Mouse (Mus musculus) midbrain, embryonic 11.5 days (tissue): ENCODE results near the gene Inpp5e. TPM values are rescaled to one million over a fixed set of nuclear protein-coding genes. Genes with fewer than 3 reads are reported as not detected.
A peak's percentile ranks its signal among the peaks of the same experiment; 100 is the strongest.

Experiments used
- ATAC-seq: fragments of 200-750 bp; cut with Nextera tagmentation; 2 replicates; pipeline ENCODE4 v1.8.0; 2017; ENCODE audit warnings: moderate TSS enrichment, moderate library complexity; ENCODE audit not compliant: low FRiP score
- DNase-seq: peaks from one replicate; pipeline ENCODE4 v3.0.0; 2015; ENCODE audit warnings: low spot score; ENCODE audit errors: missing footprints
- H3K27ac ChIP-seq: fragments of 300-500 bp; sonication (generic); 2 replicates; pipeline ENCODE4 v1.5.1; 2014; ENCODE audit warnings: low read depth, low read length
- H3K27me3 ChIP-seq: fragments of 300-500 bp; sonication (generic); 2 replicates; pipeline ENCODE4 v1.6.1; 2014; ENCODE audit warnings: mild to moderate bottlenecking, low read length, moderate library complexity, mixed read lengths; ENCODE audit not compliant: control insufficient read depth, insufficient read depth
- H3K36me3 ChIP-seq: fragments of 300-500 bp; sonication (generic); 2 replicates; pipeline ENCODE4 v1.6.1; 2014; ENCODE audit warnings: mild to moderate bottlenecking, low read length, moderate library complexity, mixed read lengths; ENCODE audit not compliant: control insufficient read depth, insufficient read depth
- H3K4me1 ChIP-seq: fragments of 300-500 bp; sonication (generic); 2 replicates; pipeline ENCODE4 v1.6.1; 2014; ENCODE audit warnings: low read length; ENCODE audit not compliant: control insufficient read depth, insufficient read depth
- H3K4me2 ChIP-seq: fragments of 300-500 bp; sonication (generic); 2 replicates; pipeline ENCODE4 v1.6.1; 2014; ENCODE audit warnings: mild to moderate bottlenecking, moderate library complexity
- H3K4me3 ChIP-seq: fragments of 300-500 bp; sonication (generic); 2 replicates; pipeline ENCODE4 v1.5.1; 2014; ENCODE audit warnings: low read depth, low read length
- H3K9ac ChIP-seq: fragments of 300-500 bp; sonication (generic); 2 replicates; pipeline ENCODE4 v1.6.1; 2014; ENCODE audit warnings: low read length
- H3K9me3 ChIP-seq: fragments of 300-500 bp; sonication (generic); 2 replicates; pipeline ENCODE4 v1.6.1; 2016; ENCODE audit warnings: low read length; ENCODE audit not compliant: control insufficient read depth
- WGBS: fragments of 180-500 bp; shearing (Covaris S2); extraction: QIAGEN DNeasy Blood & Tissue Kit; methylation state at CpG from one replicate; pipeline ENCODE4 v1.1.7; 2014; 5-methylcytosine and 5-hydroxymethylcytosine counted together
- polyA plus RNA-seq: library from polyadenylated mRNA; unstranded; fragments of >200 nt; fragmentation: Nextera tagmentation; extraction: Ambion mirVana; gene quantifications from 2 replicates; pipeline ENCODE4 v1.2.1, GENCODE M21; 2014

Gene Inpp5e
- polyA plus RNA-seq, 1 experiment from 2014 or later: 23.3 TPM

DNA sequence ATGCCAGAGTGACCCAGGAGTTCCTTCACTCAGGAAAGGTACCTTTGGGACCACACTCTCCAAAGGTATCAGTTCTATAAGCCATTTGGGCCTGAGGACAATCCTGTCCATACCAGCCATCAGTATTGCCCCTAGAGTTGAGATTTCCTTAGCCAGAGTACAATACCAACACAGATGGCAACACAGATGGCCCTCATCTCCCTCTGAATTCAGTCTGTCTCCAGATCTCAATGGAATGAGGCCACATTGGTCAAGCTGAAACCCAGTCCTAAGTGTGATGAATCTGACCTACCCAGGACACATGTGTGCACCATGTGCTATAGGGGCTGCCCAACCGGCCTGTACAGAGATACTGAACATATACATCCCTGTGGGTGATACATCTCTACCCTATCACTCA lies 6.7 kb downstream of the Inpp5e start:
- WGBS: 100% methylated on average over 1 of the region's 1 CpGs

DNA sequence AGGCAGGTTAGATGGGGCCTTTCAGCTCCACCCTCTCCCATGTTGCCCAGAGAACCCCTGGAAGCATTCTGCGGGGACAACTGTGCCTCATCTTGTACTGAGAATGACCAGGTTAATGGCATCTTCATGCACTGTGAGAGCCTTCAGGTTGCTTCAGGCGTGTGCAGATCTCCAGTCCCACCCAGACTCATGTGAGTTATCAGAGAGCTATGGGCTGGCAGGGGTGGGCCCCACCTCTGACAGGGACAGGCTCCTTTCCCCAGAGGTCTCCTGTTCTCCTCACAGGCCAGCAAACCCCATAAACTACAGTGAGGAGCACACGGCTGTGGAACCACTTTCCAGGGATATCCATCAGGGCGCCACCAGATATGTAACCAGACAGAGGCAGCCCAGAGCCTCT lies 8.0 kb downstream of the Inpp5e start:
- Histone ChIP-seq H3K36me3 (peaks cover 29% of the 10 kb centered on the region), H3K27ac (no peak overlapping the region), H3K9me3 (no peaks in the 10 kb centered on the region), H3K27me3 (no peaks in the 10 kb centered on the region), H3K4me2 (no peak overlapping the region), H3K4me1 (peaks cover 5% of the 10 kb centered on the region), H3K9ac (no peak overlapping the region), H3K4me3 (no peak overlapping the region)
- DNase-seq (no peak), ATAC-seq (no peak)
- WGBS: 89% methylated on average over 4 of the region's 4 CpGs

More for the DNA sequence above, 6.7 kb downstream of the Inpp5e start:
- DNase-seq: no peak
- H3K27ac ChIP-seq: no peak overlapping the region
- no peak overlapping the region for H3K4me2 ChIP-seq
- H3K36me3 ChIP-seq: peaks cover 22% of the 10 kb centered on the region
- no peak overlapping the region for H3K4me3 ChIP-seq
- H3K27me3 ChIP-seq: no peaks in the 10 kb centered on the region
- no peaks in the 10 kb centered on the region for H3K9me3 ChIP-seq
- H3K4me1 ChIP-seq: peaks cover 13% of the 10 kb centered on the region
- H3K9ac ChIP-seq: no peak overlapping the region
- ATAC-seq: no peak

- H3K27ac ChIP-seq: no peak overlapping the region
- ATAC-seq (no peak), DNase-seq (peak; percentile 68)
- H3K4me1 ChIP-seq: no peaks in the 10 kb centered on the region
- no peaks in the 10 kb centered on the region for H3K27me3 ChIP-seq
- peaks cover 35% of the 10 kb centered on the region for H3K36me3 ChIP-seq
- H3K4me2 ChIP-seq: no peak overlapping the region
- H3K9ac ChIP-seq: no peak overlapping the region
- H3K4me3 ChIP-seq: no peak overlapping the region
- WGBS: 91% methylated on average over 5 of the region's 5 CpGs
- no peaks in the 10 kb centered on the region for H3K9me3 ChIP-seq
Observed at GRCm38 (mm10) chr2:26400296-26400695, 8.7 kb downstream of the Inpp5e start.

GRCm38 (mm10) chr2:26399647-26400046 lies 9.4 kb downstream of the Inpp5e start:
- Histone ChIP-seq H3K9ac (no peak overlapping the region), H3K4me2 (no peak overlapping the region), H3K36me3 (peaks cover 42% of the 10 kb centered on the region), H3K4me3 (no peak overlapping the region), H3K27ac (no peak overlapping the region), H3K27me3 (no peaks in the 10 kb centered on the region), H3K4me1 (no peaks in the 10 kb centered on the region), H3K9me3 (no peaks in the 10 kb centered on the region)
- DNase-seq: no peak
- WGBS: 91% methylated on average over 5 of the region's 5 CpGs
- no peak for ATAC-seq

- H3K27me3 ChIP-seq: no peaks in the 10 kb centered on the region
- H3K4me1 ChIP-seq: no peaks in the 10 kb centered on the region
- no peaks in the 10 kb centered on the region for H3K9me3 ChIP-seq
- no peak overlapping the region for H3K27ac ChIP-seq
- H3K36me3 ChIP-seq: peaks cover 46% of the 10 kb centered on the region
- H3K9ac ChIP-seq: no peak overlapping the region
- H3K4me3 ChIP-seq: no peak overlapping the region
- DNase-seq (no peak), ATAC-seq (no peak)
- H3K4me2 ChIP-seq: no peak overlapping the region
- WGBS: 92% methylated on average over 8 of the region's 8 CpGs
Observed at GRCm38 (mm10) chr2:26398978-26399377, 10.0 kb downstream of the Inpp5e start.

DNA sequence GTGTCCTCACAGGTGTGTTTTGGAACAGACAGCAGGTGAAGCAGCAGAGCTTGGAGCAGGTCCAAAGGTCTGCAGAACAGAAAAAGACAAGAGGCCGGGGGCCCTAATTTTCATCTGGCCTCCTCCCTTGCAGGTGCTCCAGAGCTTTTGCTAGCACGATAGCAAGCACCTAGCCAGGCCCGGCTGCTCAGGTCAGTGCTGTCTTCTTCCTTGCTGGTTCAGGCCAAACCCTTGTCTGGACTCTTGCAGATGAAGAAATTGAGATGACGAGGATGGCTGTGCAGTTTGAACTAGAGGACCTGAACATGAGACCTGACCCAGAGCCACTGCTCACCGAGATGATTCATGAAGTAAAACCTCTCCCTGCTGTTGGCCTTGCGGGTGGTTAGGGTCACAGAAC lies 17.4 kb downstream of the Inpp5e start:
- H3K27ac ChIP-seq: no peak overlapping the region
- H3K4me1 ChIP-seq: peaks cover 15% of the 10 kb centered on the region
- ATAC-seq (no peak), DNase-seq (no peak)
- H3K9ac ChIP-seq: no peak overlapping the region
- 92% methylated on average over 6 of the region's 6 CpGs for WGBS
- no peaks in the 10 kb centered on the region for H3K27me3 ChIP-seq
- H3K4me3 ChIP-seq: no peak overlapping the region
- no peak overlapping the region for H3K4me2 ChIP-seq
- H3K9me3 ChIP-seq: no peaks in the 10 kb centered on the region
- peaks cover 59% of the 10 kb centered on the region for H3K36me3 ChIP-seq

GRCm38 (mm10) chr2:26390954-26391353 lies 18.0 kb downstream of the Inpp5e start:
- Histone ChIP-seq H3K4me2 (no peak overlapping the region), H3K27me3 (no peaks in the 10 kb centered on the region), H3K27ac (no peak overlapping the region), H3K36me3 (peaks cover 57% of the 10 kb centered on the region), H3K9me3 (no peaks in the 10 kb centered on the region), H3K9ac (no peak overlapping the region), H3K4me1 (peaks cover 15% of the 10 kb centered on the region), H3K4me3 (no peak overlapping the region)
- DNase-seq: no peak
- WGBS: 93% methylated on average over 3 of the region's 3 CpGs
- ATAC-seq: no peak

DNA sequence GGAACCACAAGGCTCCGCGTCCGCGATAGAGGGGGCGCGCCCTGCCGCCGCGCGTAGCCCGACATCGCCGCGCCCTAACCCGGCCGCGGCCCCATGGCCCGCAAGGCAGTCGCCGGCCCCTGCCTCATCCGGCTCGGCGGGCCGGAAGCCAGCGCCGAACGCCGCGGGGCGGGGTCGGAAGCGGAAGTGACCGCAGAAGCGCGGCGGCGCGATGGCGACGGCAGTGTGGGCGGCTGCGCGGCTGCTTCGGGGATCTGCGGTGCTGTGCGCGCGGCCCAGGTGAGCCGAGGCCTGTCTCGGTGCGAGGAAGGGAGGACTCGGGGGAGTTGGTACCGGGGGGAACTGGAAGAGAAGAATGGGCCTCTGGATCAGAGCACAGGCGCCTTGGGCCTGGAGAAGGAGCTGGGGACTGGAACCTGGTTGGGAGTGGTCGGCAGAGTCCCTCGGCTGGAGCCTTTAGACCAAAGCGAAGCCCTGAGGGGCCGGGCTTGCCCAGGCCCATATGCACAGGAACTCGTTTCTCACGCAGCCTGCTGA lies 19.8 kb downstream of the Inpp5e start, which contains the start of the genes Entr1 and Pmpca:
Gene Entr1, minus strand, starts transcription at position 163 of the 537 bp plus-strand sequence.
Gene Pmpca, plus strand, starts transcription at position 186 of the 537 bp plus-strand sequence.
- peak within 1 kb of the TSS; percentile 92 for H3K9ac ChIP-seq
- H3K9me3 ChIP-seq: no peaks in the 10 kb centered on the region
- peak; percentile 93 for ATAC-seq
- peak within 1 kb of the TSS; percentile 95 for H3K4me2 ChIP-seq
- H3K27me3 ChIP-seq: no peaks in the 10 kb centered on the region
- peak within 1 kb of the TSS; percentile 99 for H3K4me3 ChIP-seq
- peak within 1 kb of the TSS; percentile 35; the same call in 1 of the 2 replicates for H3K27ac ChIP-seq
- DNase-seq: peak; percentile 99
- peaks cover 55% of the 10 kb centered on the region for H3K36me3 ChIP-seq
- H3K4me1 ChIP-seq: peaks cover 15% of the 10 kb centered on the region
- under 1% methylated on average over 50 of the region's 60 CpGs for WGBS

DNA sequence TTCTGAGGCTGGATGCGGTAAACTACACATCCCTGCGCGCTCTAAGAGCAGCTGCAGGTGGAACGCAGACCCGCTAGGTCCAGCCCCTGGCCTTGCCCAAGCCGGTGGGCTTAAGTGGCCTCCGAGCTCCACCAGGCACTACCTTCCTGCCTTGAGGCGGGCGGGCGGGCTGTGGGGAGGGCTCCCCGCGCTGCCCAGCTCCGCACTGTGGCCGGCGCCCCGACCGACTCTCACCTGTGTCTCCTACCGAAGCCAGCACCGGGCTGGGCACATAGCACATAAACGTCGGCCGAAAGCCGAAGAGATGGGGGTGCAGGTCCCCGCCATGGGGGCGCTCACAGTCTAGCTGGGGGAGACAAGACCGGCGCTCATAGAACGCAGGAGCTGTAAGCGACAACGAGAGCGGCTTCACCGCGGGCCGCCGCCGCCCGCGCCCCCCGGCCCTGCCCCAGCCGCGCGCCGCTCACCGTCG lies 20.3 kb downstream of the Inpp5e start:
- H3K36me3 ChIP-seq: peaks cover 58% of the 10 kb centered on the region
- ATAC-seq (peak; percentile 72), DNase-seq (peak; percentile 92)
- under 1% methylated on average over 36 of the region's 45 CpGs for WGBS
- H3K27ac ChIP-seq: peak overlapping the region; percentile 35; the same call in 1 of the 2 replicates
- peaks cover 15% of the 10 kb centered on the region for H3K4me1 ChIP-seq
- H3K27me3 ChIP-seq: no peaks in the 10 kb centered on the region
- no peaks in the 10 kb centered on the region for H3K9me3 ChIP-seq
- peak overlapping the region; percentile 99 for H3K4me3 ChIP-seq
- H3K4me2 ChIP-seq: peak overlapping the region; percentile 95
- peak overlapping the region; percentile 92 for H3K9ac ChIP-seq
